Mouse (Mus musculus): ENCODE data around the gene Cmpk2.

DNA sequence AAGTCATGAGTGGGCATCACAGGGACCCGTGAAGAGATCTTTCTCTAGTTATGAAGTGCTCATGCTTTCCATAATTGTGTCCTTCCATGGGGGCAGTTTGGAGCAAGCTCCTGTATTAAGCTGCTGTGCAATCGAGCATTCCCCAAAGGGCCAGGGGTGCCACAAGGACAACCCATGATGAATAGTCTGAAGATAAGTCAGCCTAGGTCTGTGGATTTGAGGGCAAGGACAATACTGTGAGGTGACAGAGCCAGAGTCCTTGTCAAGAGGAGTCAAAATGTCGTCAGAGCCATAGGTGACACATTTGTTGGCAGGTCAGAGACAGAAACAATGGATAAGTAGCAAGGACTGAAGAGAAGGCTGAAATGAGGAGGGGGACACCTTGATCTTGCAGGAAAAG lies 49.2 kb downstream of the Cmpk2 start:
- TF ChIP-seq CTCF (IDR thresholded peaks at IDR 0.05; ENCODE audit: low read depth, low read length), result no peak
- no peak for TF ChIP-seq EP300 (IDR thresholded peaks at IDR 0.05; ENCODE audit: insufficient read depth, low read depth, low read length)
- TF ChIP-seq POLR2A (IDR thresholded peaks at IDR 0.05; ENCODE audit: insufficient read depth, low read length), result no peak
